Mouse (Mus musculus) gastrocnemius, postnatal 36 days (tissue): ENCODE results near the gene Grwd1. TPM values are rescaled to one million over a fixed set of nuclear protein-coding genes. Genes with fewer than 3 reads are reported as not detected.

ENCODE experiments used
- DNase-seq, 2 experiments: peaks; one replicate each; pipeline ENCODE4 v3.0.0; 2022
- intact Hi-C: fragments of 180-260 bp; cut with DNase I; formaldehyde crosslinking; loops from one replicate; pipeline ENCODE4 v1.15.1; 2025
- total RNA-seq, 2 experiments: library from RNA; stranded (reverse); gene quantifications; 2 replicates each; pipeline ENCODE4 v1.2.3; 2021

Grwd1 gene
- total RNA-seq, 2 experiments from 2014 or later: 11.8 to 14.5 TPM

- DNase-seq: no peak
- intact Hi-C loops: no loop called here
These were observed 47.1 kb downstream of the Grwd1 start, which contains the start of gene Lmtk3 for GRCm38 (mm10) chr7:45783511-45784091. Gene Lmtk3 (plus strand): TSS chr7:45783738.

- no peak for DNase-seq
- intact Hi-C loops: no loop called here
These were observed 48.5 kb downstream of the Grwd1 start for GRCm38 (mm10) chr7:45782271-45782670.

GRCm38 (mm10) chr7:45779081-45779641, 51.6 kb downstream of the Grwd1 start:
- intact Hi-C loops: no loop called here
- DNase-seq: peak in 1 of 2 experiments; percentile 2

- DNase-seq: no peak
- intact Hi-C loops: no loop called here
These were observed 55.5 kb downstream of the Grwd1 start for GRCm38 (mm10) chr7:45775237-45775636.

Other genes with a start within 250 kb of the Grwd1 start
- gene Fgf21, start 215.5 kb downstream of the Grwd1 start, total RNA-seq: not detected
- not detected for gene Fut1, start 213.7 kb downstream of the Grwd1 start, total RNA-seq
- not detected for gene Izumo1, start 209.1 kb downstream of the Grwd1 start, total RNA-seq
- gene Rasip1, start 203.5 kb downstream of the Grwd1 start, total RNA-seq: 1 to 10 TPM; 6.9 to 7.0 TPM
- gene Mamstr, start 191.0 kb downstream of the Grwd1 start, total RNA-seq: 10 to 100 TPM; 45.7 to 49.7 TPM
- gene Fut2, start 164.6 kb downstream of the Grwd1 start, total RNA-seq: 1 to 10 TPM in 1 of 2 experiments, under 1 TPM in 1; 0.51 to 1.2 TPM
- under 1 TPM; 0.52 to 0.69 TPM for gene Ntn5, start 146.9 kb downstream of the Grwd1 start, total RNA-seq
- under 1 TPM; 0.12 to 0.26 TPM for gene Sec1, start 136.5 kb downstream of the Grwd1 start, total RNA-seq
- gene Car11, start 131.1 kb downstream of the Grwd1 start, total RNA-seq: 1 to 10 TPM; 7.7 to 9.5 TPM
- gene Dbp, start 125.9 kb downstream of the Grwd1 start, total RNA-seq: 100 to 1,000 TPM in 1 of 2 experiments, 10 to 100 TPM in 1; 52.8 to 118 TPM
- gene Rpl18, start 115.5 kb downstream of the Grwd1 start, total RNA-seq: 100 to 1,000 TPM; 396 to 453 TPM
- gene Sphk2, start 112.9 kb downstream of the Grwd1 start, total RNA-seq: 10 to 100 TPM; 12.2 to 12.7 TPM
- gene Fam83e, start 109.7 kb downstream of the Grwd1 start, total RNA-seq: under 1 TPM in 1 of 2 experiments, not detected in 1; 0.10 TPM
- not detected for gene Spaca4, start 105.1 kb downstream of the Grwd1 start, total RNA-seq
- gene Lmtk3, start 47.2 kb downstream of the Grwd1 start, total RNA-seq: not detected
- not detected for gene Sult2b1, start 46.3 kb downstream of the Grwd1 start, total RNA-seq
- 10 to 100 TPM; 32.6 to 33.4 TPM for gene Cyth2, start 16.4 kb downstream of the Grwd1 start, total RNA-seq
- under 1 TPM; 0.15 to 0.27 TPM for gene Kcnj14, start 6.2 kb downstream of the Grwd1 start, total RNA-seq
- 10 to 100 TPM; 52.8 to 56.7 TPM for gene Kdelr1, start 41.8 kb upstream of the Grwd1 start, total RNA-seq
- gene Grin2d, start 47.4 kb upstream of the Grwd1 start, total RNA-seq: under 1 TPM; 0.22 to 0.23 TPM
- gene Syngr4, start 65.8 kb upstream of the Grwd1 start, total RNA-seq: not detected
- gene Tmem143, start 66.0 kb upstream of the Grwd1 start, total RNA-seq: 10 to 100 TPM; 54.4 to 59.5 TPM
- 10 to 100 TPM; 10.9 to 11.2 TPM for gene Emp3, start 90.5 kb upstream of the Grwd1 start, total RNA-seq
- gene Ccdc114, start 93.1 kb upstream of the Grwd1 start, total RNA-seq: under 1 TPM; 0.28 to 0.42 TPM
- gene Abcc6, start 199.4 kb upstream of the Grwd1 start, total RNA-seq: not detected
- 10 to 100 TPM; 54.5 to 66.7 TPM for gene Nomo1, start 202.8 kb upstream of the Grwd1 start, total RNA-seq